Mouse (Mus musculus): ENCODE measurements at regions not wholly inside any gene's neighbourhood (a gene's known extent, or its start where the extent isn't known, plus 50 kb on each side); places are given as distances from the start of the nearest gene placed in this dataset.
"Not testable (repeated sequence)": the region's sequence is repeated elsewhere in the genome, so short reads cannot be mapped to it uniquely, and the experiment has no call there.

- Histone ChIP-seq H3K4me1 (replicated peaks; ENCODE audit: insufficient read depth, low read length) (0 out of 2 replicates have a peak, but pooled peaks cover 4% of the 10 kb centered on the region), H3K9ac (ENCODE audit: low read depth, low read length) (no peak overlapping the region), H3K4me2 (ENCODE audit: low read length) (no peak overlapping the region), H3K9me3 (replicated peaks; ENCODE audit: low read length) (no peaks in the 10 kb centered on the region), H3K27me3 (ENCODE audit: insufficient read depth, low read length) (no peaks in the 10 kb centered on the region), H3K27ac (no peak overlapping the region), H3K4me3 (replicated peaks; ENCODE audit: low read depth, low read length) (no peak overlapping the region), H3K36me3 (ENCODE audit: insufficient read depth, low read length) (no peaks in the 10 kb centered on the region)
- WGBS, result 86% methylated on average over 3 of the region's 3 CpGs
- TF ChIP-seq CTCF (IDR thresholded peaks at IDR 0.05; ENCODE audit: low read depth), result no peak
- ATAC-seq (replicated peaks; ENCODE audit: low FRiP score, low read depth) (no peak; the same call in 1 of the 2 replicates), DNase-seq (ENCODE audit: low spot score) (no peak)
These were observed 197.1 kb downstream of the Arl6ip6 start for GRCm38 (mm10) chr2:53388652-53389051.

DNA sequence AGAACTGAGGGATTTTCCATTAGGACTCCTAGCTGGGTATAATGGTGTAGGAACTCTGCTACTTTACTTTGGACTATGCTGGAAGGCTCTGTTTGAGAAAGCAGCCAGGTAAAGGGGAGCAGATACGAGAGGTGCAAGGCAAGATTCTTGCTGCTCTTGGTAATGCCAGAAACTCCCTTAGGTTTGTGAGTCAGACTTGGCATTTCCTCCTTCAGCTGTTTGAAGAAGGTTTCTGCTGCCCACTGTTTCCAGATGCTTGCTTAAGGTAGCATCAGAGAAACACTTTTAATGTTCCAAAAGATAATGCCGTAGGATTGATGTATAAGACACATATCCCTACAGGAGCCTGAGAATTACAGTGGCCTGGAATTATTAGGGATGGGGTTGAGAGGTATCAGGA, 222.9 kb downstream of the Arl6ip6 start:
- Histone ChIP-seq H3K4me1 (replicated peaks; ENCODE audit: insufficient read depth, low read length) (no peaks in the 10 kb centered on the region), H3K27me3 (ENCODE audit: insufficient read depth, low read length) (no peaks in the 10 kb centered on the region), H3K4me3 (replicated peaks; ENCODE audit: low read depth, low read length) (no peak overlapping the region), H3K27ac (no peak overlapping the region), H3K9ac (ENCODE audit: low read depth, low read length) (no peak overlapping the region), H3K36me3 (ENCODE audit: insufficient read depth, low read length) (no peaks in the 10 kb centered on the region), H3K4me2 (ENCODE audit: low read length) (no peak overlapping the region), H3K9me3 (replicated peaks; ENCODE audit: low read length) (no peaks in the 10 kb centered on the region)
- ATAC-seq (replicated peaks; ENCODE audit: low FRiP score, low read depth), result no peak
- WGBS, result 85% methylated on average over 2 of the region's 2 CpGs
- no peak for DNase-seq (ENCODE audit: low spot score)
- no peak for TF ChIP-seq CTCF (IDR thresholded peaks at IDR 0.05; ENCODE audit: low read depth)

DNA sequence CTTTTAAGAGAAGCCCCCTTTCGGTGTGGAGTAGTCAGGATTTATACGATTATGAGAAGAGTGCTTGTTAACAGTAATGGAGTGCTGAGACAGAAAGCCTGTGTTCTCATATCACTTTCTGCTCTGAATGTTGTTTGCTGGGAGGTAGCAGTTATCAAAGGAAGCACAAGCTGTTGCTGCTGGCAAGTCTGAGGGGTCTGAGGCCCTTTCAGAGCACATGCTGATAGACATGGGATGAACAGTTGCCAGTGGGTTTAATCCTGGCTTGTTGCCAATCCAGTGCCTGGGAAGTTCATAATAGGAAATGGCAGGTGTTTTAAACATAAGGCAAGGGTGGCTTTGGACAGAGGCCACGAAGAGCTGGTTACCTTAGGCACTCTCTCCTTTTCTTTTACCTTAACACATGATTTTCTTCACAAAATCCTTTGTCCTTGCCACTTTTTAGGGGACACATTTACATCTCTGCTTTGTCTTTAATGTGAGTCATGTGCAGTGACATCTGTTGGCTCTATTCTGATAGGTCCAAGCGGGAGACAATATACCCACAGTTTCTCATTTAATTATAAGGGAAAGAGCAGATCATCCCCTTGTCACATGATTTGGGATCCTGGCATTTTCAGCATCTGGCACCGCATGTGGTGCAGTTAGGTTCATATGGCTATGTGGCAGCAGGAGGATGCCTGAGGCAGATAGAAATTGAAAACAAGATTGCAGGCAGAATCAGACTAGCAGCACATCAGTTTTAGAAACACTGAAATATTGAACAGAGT, 245.7 kb downstream of the Arl6ip6 start:
- WGBS, result 82% methylated on average over 5 of the region's 5 CpGs
- H3K27ac ChIP-seq, result no peak overlapping the region
- H3K9ac ChIP-seq (ENCODE audit: low read depth, low read length), result no peak overlapping the region
- TF ChIP-seq CTCF (IDR thresholded peaks at IDR 0.05; ENCODE audit: low read depth), result no peak
- no peak for ATAC-seq (replicated peaks; ENCODE audit: low FRiP score, low read depth)
- no peaks in the 10 kb centered on the region for H3K27me3 ChIP-seq (ENCODE audit: insufficient read depth, low read length)
- H3K36me3 ChIP-seq (ENCODE audit: insufficient read depth, low read length), result no peaks in the 10 kb centered on the region
- H3K4me3 ChIP-seq (replicated peaks; ENCODE audit: low read depth, low read length), result no peak overlapping the region
- no peaks in the 10 kb centered on the region for H3K4me1 ChIP-seq (replicated peaks; ENCODE audit: insufficient read depth, low read length)
- no peaks in the 10 kb centered on the region for H3K9me3 ChIP-seq (replicated peaks; ENCODE audit: low read length)
- H3K4me2 ChIP-seq (ENCODE audit: low read length), result no peak overlapping the region
- no peak for DNase-seq (ENCODE audit: low spot score)

GRCm38 (mm10) chr2:53440301-53440700, 248.8 kb downstream of the Arl6ip6 start:
- H3K9ac ChIP-seq (ENCODE audit: low read depth, low read length); H3K4me3 ChIP-seq (replicated peaks; ENCODE audit: low read depth, low read length); H3K27ac ChIP-seq; H3K27me3 ChIP-seq (ENCODE audit: insufficient read depth, low read length); H3K9me3 ChIP-seq (replicated peaks; ENCODE audit: low read length); H3K36me3 ChIP-seq (ENCODE audit: insufficient read depth, low read length); H3K4me1 ChIP-seq (replicated peaks; ENCODE audit: insufficient read depth, low read length); ATAC-seq (replicated peaks; ENCODE audit: low FRiP score, low read depth); H3K4me2 ChIP-seq (ENCODE audit: low read length): not testable (repeated sequence)
- WGBS, result 53% methylated on average over 3 of the region's 3 CpGs
- DNase-seq (ENCODE audit: low spot score), result peak; percentile 78

GRCm38 (mm10) chr2:53460265-53460664, 268.7 kb downstream of the Arl6ip6 start:
- no peak for ATAC-seq (replicated peaks; ENCODE audit: low FRiP score, low read depth)
- Histone ChIP-seq H3K27ac (no peak overlapping the region), H3K4me2 (ENCODE audit: low read length) (no peak overlapping the region), H3K36me3 (ENCODE audit: insufficient read depth, low read length) (no peaks in the 10 kb centered on the region), H3K9ac (ENCODE audit: low read depth, low read length) (no peak overlapping the region), H3K4me3 (replicated peaks; ENCODE audit: low read depth, low read length) (no peak overlapping the region), H3K9me3 (replicated peaks; ENCODE audit: low read length) (no peaks in the 10 kb centered on the region), H3K27me3 (ENCODE audit: insufficient read depth, low read length) (no peaks in the 10 kb centered on the region), H3K4me1 (replicated peaks; ENCODE audit: insufficient read depth, low read length) (no peaks in the 10 kb centered on the region)
- WGBS, result 86% methylated on average over 3 of the region's 3 CpGs
- no peak for TF ChIP-seq CTCF (IDR thresholded peaks at IDR 0.05; ENCODE audit: low read depth)
- no peak for DNase-seq (ENCODE audit: low spot score)

DNA sequence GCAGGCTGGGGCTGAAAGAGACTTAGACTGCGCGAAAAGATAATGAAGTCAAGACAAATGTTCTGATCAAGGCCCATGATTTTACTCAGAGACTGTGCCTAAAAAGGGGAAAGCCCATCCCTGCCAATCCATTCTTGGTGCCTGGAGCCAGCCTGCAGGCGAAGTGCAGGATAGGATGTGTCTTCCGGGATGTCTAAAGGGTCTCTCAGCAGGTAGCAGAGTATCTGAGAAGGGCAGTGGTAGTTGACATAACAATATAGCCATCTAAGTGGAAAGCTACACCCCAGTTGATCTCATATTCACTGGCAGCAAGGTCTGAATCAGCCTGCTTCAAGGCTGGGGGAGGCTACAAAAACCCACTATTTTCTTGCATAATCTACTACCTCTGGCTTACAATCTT, 282.9 kb downstream of the Arl6ip6 start:
- Histone ChIP-seq H3K4me3 (replicated peaks; ENCODE audit: low read depth, low read length) (no peak overlapping the region), H3K27me3 (ENCODE audit: insufficient read depth, low read length) (no peaks in the 10 kb centered on the region), H3K4me1 (replicated peaks; ENCODE audit: insufficient read depth, low read length) (no peaks in the 10 kb centered on the region), H3K27ac (no peak overlapping the region), H3K4me2 (ENCODE audit: low read length) (no peak overlapping the region), H3K9me3 (replicated peaks; ENCODE audit: low read length) (no peaks in the 10 kb centered on the region), H3K36me3 (ENCODE audit: insufficient read depth, low read length) (no peaks in the 10 kb centered on the region), H3K9ac (ENCODE audit: low read depth, low read length) (no peak overlapping the region)
- DNase-seq (ENCODE audit: low spot score) (no peak), ATAC-seq (replicated peaks; ENCODE audit: low FRiP score, low read depth) (no peak)
- TF ChIP-seq CTCF (IDR thresholded peaks at IDR 0.05; ENCODE audit: low read depth), result no peak
- WGBS, result 89% methylated on average over 4 of the region's 4 CpGs

DNA sequence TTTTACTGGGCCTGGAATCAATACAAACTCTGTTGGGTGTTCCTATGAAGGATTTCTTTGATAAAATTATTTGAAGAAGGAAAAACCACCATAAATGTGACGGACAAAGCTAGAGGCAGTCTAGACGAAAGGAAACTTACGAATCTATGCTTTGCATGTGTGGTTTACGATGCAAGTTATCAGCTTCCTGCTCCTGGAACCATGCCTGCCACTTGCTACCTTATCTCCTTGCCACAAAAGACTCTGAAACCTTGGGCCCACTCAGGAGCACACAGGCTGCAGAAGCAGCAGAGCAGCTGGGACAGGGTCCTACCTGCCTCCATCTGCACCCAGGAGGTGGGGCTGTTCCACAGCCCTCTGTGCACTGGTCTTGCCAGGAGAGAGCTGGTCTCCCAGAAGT, 287.5 kb downstream of the Arl6ip6 start:
- H3K4me1 ChIP-seq (replicated peaks; ENCODE audit: insufficient read depth, low read length); H3K27ac ChIP-seq; H3K27me3 ChIP-seq (ENCODE audit: insufficient read depth, low read length); H3K36me3 ChIP-seq (ENCODE audit: insufficient read depth, low read length); ATAC-seq (replicated peaks; ENCODE audit: low FRiP score, low read depth); DNase-seq (ENCODE audit: low spot score); H3K9me3 ChIP-seq (replicated peaks; ENCODE audit: low read length); H3K4me2 ChIP-seq (ENCODE audit: low read length); H3K4me3 ChIP-seq (replicated peaks; ENCODE audit: low read depth, low read length); H3K9ac ChIP-seq (ENCODE audit: low read depth, low read length): not testable (repeated sequence)
- WGBS, result 64% methylated on average over 4 of the region's 4 CpGs
- 0 out of 2 replicates have a peak, but pooled peaks have one; percentile 9 for TF ChIP-seq CTCF (IDR thresholded peaks at IDR 0.05; ENCODE audit: low read depth)
